Mouse (Mus musculus) limb, embryonic 10.5 days (tissue): Measurements from ENCODE around the gene Otulinl. TPM values are rescaled to one million over a fixed set of nuclear protein-coding genes. Genes with fewer than 3 reads are reported as not detected.
"Not testable (repeated sequence)": the region's sequence is repeated elsewhere in the genome, so short reads cannot be mapped to it uniquely, and the experiment has no call there.

ENCODE experiments used
- DNase-seq: peaks from one replicate; pipeline ENCODE4 v3.0.0-alpha.2; 2017; ENCODE audit warnings: low spot score
- H3K27ac ChIP-seq: fragments of 300-500 bp; sonication (generic); 2 replicates; pipeline ENCODE4 v1.5.1; 2016; ENCODE audit warnings: mild to moderate bottlenecking
- H3K27me3 ChIP-seq: fragments of 300-500 bp; sonication (generic); 2 replicates; pipeline ENCODE4 v1.6.1; 2016; ENCODE audit warnings: low read depth, mild to moderate bottlenecking; ENCODE audit not compliant: poor library complexity, severe bottlenecking
- H3K36me3 ChIP-seq: fragments of 300-500 bp; sonication (generic); 2 replicates; pipeline ENCODE4 v1.6.1; 2016; ENCODE audit warnings: mild to moderate bottlenecking, moderate library complexity
- H3K4me1 ChIP-seq: fragments of 300-500 bp; sonication (generic); 2 replicates; pipeline ENCODE4 v1.6.1; 2016
- H3K4me3 ChIP-seq: fragments of 300-500 bp; sonication (generic); 2 replicates; pipeline ENCODE4 v1.5.1; 2016; ENCODE audit warnings: mild to moderate bottlenecking, moderate library complexity
- H3K9me3 ChIP-seq: fragments of 300-500 bp; sonication (generic); replicated peaks from 2 replicates; pipeline ENCODE4 v1.6.1; 2016; ENCODE audit warnings: mild to moderate bottlenecking
- WGBS: fragments of 180-500 bp; shearing (Covaris S2); methylation state at CpG from one replicate; pipeline ENCODE4 v1.1.7; 2016; 5-methylcytosine and 5-hydroxymethylcytosine counted together
- polyA plus RNA-seq: library from polyadenylated mRNA; unstranded; fragments of >200 nt; fragmentation: Nextera tagmentation; extraction: Ambion mirVana; gene quantifications from 2 replicates; pipeline ENCODE4 v1.2.1, GENCODE M21; 2016

Gene Otulinl
- polyA plus RNA-seq, result 2.9 and 6.2 TPM in 2 replicates

DNA sequence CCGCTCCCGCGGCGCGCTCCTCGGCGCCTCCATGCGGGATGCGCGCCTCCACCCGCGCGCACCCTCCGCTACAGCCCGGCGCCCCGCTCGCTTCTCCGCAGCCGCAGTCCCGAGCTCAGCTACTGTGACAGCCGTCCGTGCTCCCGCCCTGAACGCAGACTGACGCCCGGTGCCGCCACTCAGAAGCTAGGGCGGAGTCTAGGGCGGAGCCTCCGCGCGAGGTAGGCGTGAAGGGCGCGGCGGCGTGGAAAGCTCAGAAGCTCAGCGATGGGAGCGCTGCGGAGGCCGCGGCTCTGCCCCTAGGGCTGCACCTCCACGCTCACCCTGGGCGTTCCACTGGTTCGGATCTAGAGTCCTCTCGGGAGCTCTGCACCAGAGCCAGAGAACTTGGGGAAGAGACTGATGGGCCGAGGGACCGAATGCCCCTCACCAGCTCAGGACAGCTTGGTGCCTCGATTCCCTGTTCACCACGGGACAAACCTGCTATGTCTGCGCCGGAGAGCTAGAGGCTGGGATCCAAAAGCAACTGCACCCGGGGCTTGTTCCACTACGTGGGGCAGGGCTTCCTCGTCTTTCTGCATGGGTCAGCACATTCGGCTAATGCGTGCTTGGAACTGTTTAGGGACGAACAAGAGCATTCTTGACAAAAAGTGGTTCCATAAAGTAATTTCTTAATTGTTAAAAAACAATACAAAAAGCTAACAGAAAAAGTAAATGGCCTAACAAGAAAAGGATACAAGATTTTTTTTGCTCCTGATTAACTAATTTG, at the start of gene Otulinl:
Gene Otulinl (minus strand): TSS at position 161 of the 769 bp plus-strand sequence.
- H3K27ac ChIP-seq, result peak within 1 kb of the TSS; percentile 81
- no peaks in the 10 kb centered on the region for H3K36me3 ChIP-seq
- WGBS, result 2% methylated on average over 59 of the region's 59 CpGs
- 0 out of 2 replicates have a peak, but pooled peaks cover 10% of the 10 kb centered on the region for H3K27me3 ChIP-seq
- peaks cover 17% of the 10 kb centered on the region for H3K4me1 ChIP-seq
- peak; percentile 93 for DNase-seq
- no peaks in the 10 kb centered on the region for H3K9me3 ChIP-seq
- H3K4me3 ChIP-seq, result peak within 1 kb of the TSS; percentile 71

- peaks cover 14% of the 10 kb centered on the region for H3K4me1 ChIP-seq
- H3K9me3 ChIP-seq, result no peaks in the 10 kb centered on the region
- H3K27ac ChIP-seq, result 0 out of 2 replicates have a peak overlapping the region, but pooled peaks have one; percentile 30
- no peak overlapping the region for H3K4me3 ChIP-seq
- 83% methylated on average over 6 of the region's 6 CpGs for WGBS
- H3K27me3 ChIP-seq, result no peaks in the 10 kb centered on the region
- peaks cover 12% of the 10 kb centered on the region for H3K36me3 ChIP-seq
- DNase-seq, result no peak
Observed at GRCm38 (mm10) chr15:27726228-27726627, 44.8 kb upstream of the Otulinl start.

DNA sequence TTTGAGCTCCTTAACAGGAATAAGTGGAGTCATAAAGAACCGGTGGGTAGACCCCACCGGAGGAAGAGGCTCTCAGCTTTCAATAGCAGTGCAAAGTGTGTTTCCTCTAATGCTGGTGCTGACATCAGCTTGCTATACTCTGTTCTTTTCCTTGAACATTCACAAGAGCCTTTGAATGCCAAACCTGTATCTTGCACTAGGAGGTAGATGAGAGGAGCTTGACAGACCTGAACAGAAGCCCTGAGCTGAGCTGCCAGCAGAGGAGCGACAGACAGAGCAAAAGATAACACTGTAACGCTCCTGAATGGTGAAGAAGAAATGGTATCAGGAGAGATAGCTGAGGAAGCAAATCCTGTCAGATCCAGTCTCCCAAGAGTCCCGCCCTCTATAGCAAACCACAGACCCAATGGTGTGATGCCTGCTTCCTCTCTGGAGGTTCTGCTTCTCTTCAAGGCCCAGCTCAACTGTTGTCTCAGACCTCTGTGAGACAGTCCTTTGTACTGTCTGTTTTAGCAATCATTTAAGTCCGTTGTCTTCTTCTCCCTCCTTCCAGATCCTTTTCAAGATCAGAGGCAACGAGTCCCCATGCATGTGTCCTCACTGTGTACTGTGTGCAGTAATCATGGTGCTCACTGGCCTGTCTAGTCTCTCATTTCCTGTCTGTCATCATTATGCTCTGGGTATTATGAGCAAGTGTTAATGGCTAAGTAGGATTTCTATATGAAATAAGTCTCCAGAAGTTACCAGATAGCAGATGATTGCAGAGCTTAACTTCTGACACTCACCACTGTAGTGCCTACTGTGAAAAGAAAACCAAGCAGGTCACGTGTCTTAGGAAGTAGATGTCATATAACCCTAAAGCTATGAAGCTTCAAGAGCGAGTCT, 43.7 kb upstream of the Otulinl start:
- Histone ChIP-seq H3K4me3 (no peak overlapping the region), H3K9me3 (no peaks in the 10 kb centered on the region), H3K36me3 (0 out of 2 replicates have a peak, but pooled peaks cover 3% of the 10 kb centered on the region), H3K27me3 (no peaks in the 10 kb centered on the region), H3K4me1 (peaks cover 14% of the 10 kb centered on the region), H3K27ac (peak overlapping the region; percentile 38)
- DNase-seq, result no peak
- 77% methylated on average over 9 of the region's 9 CpGs for WGBS

DNA sequence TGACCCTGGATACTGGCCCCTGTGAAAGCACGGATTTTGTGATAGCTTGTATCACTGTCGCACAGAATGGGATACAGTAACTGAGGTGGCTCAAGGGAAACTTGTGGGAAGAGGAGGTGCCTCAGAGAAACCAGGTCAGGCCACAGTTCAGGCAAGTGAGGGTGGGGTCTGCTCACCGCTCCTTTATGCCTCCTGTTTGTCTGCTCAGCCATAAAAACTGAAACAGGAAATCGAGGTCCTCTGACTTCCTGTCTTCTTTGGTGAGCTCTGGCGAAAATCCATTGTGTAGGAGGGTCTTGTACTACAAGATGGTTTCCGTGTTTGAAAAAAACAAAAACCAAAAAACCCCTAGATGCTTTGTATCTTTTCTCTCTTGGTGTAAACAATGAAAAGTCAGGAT, 42.9 kb upstream of the Otulinl start:
- Histone ChIP-seq H3K27me3 (no peaks in the 10 kb centered on the region), H3K9me3 (no peaks in the 10 kb centered on the region), H3K36me3 (no peaks in the 10 kb centered on the region), H3K4me1 (peaks cover 14% of the 10 kb centered on the region), H3K27ac (peak overlapping the region; percentile 38), H3K4me3 (no peak overlapping the region)
- DNase-seq, result no peak
- 74% methylated on average over 6 of the region's 6 CpGs for WGBS

GRCm38 (mm10) chr15:27723746-27724145, 42.4 kb upstream of the Otulinl start:
- WGBS, result 63% methylated on average over 6 of the region's 6 CpGs
- no peak for DNase-seq
- H3K36me3 ChIP-seq, result no peaks in the 10 kb centered on the region
- H3K4me3 ChIP-seq, result no peak overlapping the region
- peak overlapping the region; percentile 38; the same call in 1 of the 2 replicates for H3K27ac ChIP-seq
- peaks cover 14% of the 10 kb centered on the region for H3K4me1 ChIP-seq
- no peaks in the 10 kb centered on the region for H3K9me3 ChIP-seq
- no peaks in the 10 kb centered on the region for H3K27me3 ChIP-seq

DNA sequence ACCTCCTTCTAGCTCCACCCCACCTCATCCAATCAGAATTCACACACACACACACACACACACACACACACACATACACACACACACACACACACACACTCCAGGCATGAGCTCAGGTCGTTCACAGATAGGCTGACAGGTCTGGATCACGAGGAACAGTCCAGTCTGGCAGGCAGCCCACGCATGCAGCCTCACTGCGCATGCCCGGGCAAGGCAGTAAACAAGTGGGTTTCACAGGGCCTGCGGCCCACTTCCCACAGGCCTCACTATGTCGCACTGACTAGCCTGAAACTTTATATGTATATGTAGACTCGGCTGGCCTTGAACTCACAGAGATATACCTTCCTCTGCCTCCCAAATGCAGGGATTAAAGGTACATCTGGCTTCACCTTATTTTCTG, 38.9 kb upstream of the Otulinl start:
- not testable (repeated sequence) for H3K9me3 ChIP-seq, H3K27me3 ChIP-seq
- 91% methylated on average over 8 of the region's 8 CpGs for WGBS

GRCm38 (mm10) chr15:27718668-27719067, 37.3 kb upstream of the Otulinl start:
- WGBS, result 83% methylated on average over 7 of the region's 7 CpGs
- Histone ChIP-seq H3K9me3 (no peaks in the 10 kb centered on the region), H3K27me3 (no peaks in the 10 kb centered on the region), H3K4me1 (peaks cover under 1% of the 10 kb centered on the region; the same call in 1 of the 2 replicates), H3K27ac (no peak overlapping the region), H3K36me3 (no peaks in the 10 kb centered on the region), H3K4me3 (no peak overlapping the region)
- no peak for DNase-seq

More for the DNA sequence above, 38.9 kb upstream of the Otulinl start:
- peaks cover 11% of the 10 kb centered on the region for H3K4me1 ChIP-seq
- H3K27ac ChIP-seq, H3K36me3 ChIP-seq, H3K4me3 ChIP-seq, DNase-seq: not testable (repeated sequence)

DNA sequence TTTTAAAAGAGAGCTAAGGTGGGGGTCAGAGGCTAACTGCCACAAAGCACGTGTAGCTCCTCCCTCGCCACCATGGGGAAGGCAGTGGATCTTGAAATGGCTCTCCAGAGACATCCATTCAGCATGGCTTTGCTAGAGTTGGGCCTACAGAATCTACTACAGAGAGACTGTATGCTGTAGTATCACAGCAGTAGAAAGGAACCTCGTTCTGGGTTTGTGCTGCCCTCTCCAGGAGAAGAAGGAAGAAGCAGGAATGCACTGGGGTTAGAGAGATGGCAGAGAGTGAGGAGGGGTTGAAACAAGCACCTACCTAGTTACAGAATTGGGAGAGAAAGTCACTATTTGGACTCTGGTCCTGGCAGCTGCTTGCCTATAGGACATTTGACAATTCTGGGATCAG, 34.0 kb upstream of the Otulinl start:
- H3K9me3 ChIP-seq, result no peaks in the 10 kb centered on the region
- no peak overlapping the region for H3K4me3 ChIP-seq
- 38% methylated on average over 3 of the region's 3 CpGs for whole genome bisulfite sequencing
- H3K27ac ChIP-seq, result no peak overlapping the region
- no peak for DNase-seq
- H3K4me1 ChIP-seq, result no peaks in the 10 kb centered on the region
- no peaks in the 10 kb centered on the region for H3K27me3 ChIP-seq
- H3K36me3 ChIP-seq, result no peaks in the 10 kb centered on the region

DNA sequence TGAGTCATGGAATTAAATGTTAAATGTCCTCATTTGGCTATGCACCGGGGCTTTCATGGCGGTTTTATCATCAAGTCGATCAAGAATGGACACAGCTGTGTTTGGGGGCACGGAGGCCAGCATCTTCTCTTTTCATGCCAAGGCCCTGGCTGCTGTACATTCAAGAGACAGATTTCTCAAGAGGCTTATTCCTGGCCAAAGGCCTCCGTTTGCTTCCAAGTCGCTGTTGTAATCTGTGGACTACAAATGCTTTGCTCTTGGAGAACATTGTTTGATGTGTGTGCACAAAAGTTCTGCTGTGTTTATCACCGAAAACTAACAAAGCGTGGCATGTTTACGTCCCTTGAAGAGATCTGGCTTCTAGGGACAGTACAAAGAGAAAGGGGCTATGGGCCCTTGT, 29.3 kb upstream of the Otulinl start:
- Histone ChIP-seq H3K9me3 (no peaks in the 10 kb centered on the region), H3K27ac (no peak overlapping the region), H3K36me3 (no peaks in the 10 kb centered on the region), H3K4me3 (no peak overlapping the region), H3K27me3 (no peaks in the 10 kb centered on the region), H3K4me1 (peaks cover 4% of the 10 kb centered on the region; the same call in 1 of the 2 replicates)
- WGBS, result 89% methylated on average over 9 of the region's 9 CpGs
- no peak for DNase-seq

- H3K27me3 ChIP-seq, result no peaks in the 10 kb centered on the region
Observed at GRCm38 (mm10) chr15:27708968-27709612, 27.7 kb upstream of the Otulinl start.

GRCm38 (mm10) chr15:27708499-27708898, 27.1 kb upstream of the Otulinl start:
- Histone ChIP-seq H3K9me3 (no peaks in the 10 kb centered on the region), H3K36me3 (no peaks in the 10 kb centered on the region), H3K27me3 (no peaks in the 10 kb centered on the region), H3K27ac (no peak overlapping the region), H3K4me1 (peaks cover 4% of the 10 kb centered on the region; the same call in 1 of the 2 replicates), H3K4me3 (no peak overlapping the region)
- WGBS, result 73% methylated on average over 3 of the region's 3 CpGs
- DNase-seq, result no peak

More at GRCm38 (mm10) chr15:27708968-27709612, 27.7 kb upstream of the Otulinl start:
- H3K27ac ChIP-seq, result no peak overlapping the region
- peaks cover 4% of the 10 kb centered on the region; the same call in 1 of the 2 replicates for H3K4me1 ChIP-seq
- 90% methylated on average over 7 of the region's 7 CpGs for WGBS
- no peak for DNase-seq
- no peak overlapping the region for H3K4me3 ChIP-seq
- no peaks in the 10 kb centered on the region for H3K9me3 ChIP-seq
- no peaks in the 10 kb centered on the region for H3K36me3 ChIP-seq

DNA sequence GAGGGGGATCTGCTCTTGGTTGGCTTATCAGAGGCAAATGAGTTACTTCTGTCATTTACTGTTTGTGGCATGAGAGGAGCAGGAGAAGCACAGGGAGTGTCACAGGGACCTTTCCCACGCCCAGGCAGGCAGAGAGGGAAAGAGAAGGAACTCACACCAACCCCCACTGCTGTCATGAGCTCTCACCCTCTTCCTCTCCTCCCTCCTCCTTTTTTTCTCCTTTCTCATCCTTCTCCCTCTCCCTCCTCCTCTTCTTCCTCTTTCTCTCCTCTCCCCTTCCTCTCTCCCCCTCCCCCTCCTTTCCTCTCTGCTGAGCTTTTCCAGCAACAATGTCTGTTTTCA, 21.6 kb upstream of the Otulinl start:
- WGBS, result 36% methylated on average over 1 of the region's 1 CpGs
- Histone ChIP-seq H3K4me1 (peaks cover 12% of the 10 kb centered on the region), H3K27me3 (no peaks in the 10 kb centered on the region), H3K27ac (peak overlapping the region; percentile 46), H3K9me3 (no peaks in the 10 kb centered on the region), H3K36me3 (no peaks in the 10 kb centered on the region), H3K4me3 (no peak overlapping the region)
- no peak for DNase-seq
